Mouse (Mus musculus): Measurements from ENCODE around the gene Gm10318.

Gene Gm10318

DNA sequence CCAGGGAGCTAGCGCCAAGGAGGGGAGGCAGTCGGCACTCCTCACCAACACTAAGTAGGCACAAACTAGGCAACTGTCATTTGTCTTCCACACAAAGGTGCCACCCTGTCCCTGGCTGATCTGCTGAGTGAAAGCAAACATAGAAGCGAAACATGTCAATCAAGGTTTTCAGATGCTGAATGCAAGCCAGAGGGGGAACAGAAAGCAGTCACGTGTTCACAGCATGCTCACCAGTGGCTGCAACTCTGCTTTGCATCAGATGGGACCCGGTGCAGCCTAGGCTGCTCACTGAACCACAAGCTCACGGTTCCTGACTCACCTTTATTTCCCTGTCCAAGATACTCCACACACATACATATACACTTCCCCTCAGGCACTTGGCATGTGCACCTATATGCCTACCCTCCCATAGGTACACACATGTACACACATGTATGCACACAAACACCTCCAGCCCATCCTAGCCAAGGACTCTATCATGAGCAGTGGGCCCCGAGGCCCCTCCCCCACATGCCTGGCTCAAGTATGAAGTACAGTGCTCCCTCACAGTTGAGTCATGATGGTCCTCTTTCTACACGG is 38.4 kb downstream of the Gm10318 start:
- no peak for DNase-seq (ENCODE audit: extremely low read depth, low read depth, low spot score)

DNA sequence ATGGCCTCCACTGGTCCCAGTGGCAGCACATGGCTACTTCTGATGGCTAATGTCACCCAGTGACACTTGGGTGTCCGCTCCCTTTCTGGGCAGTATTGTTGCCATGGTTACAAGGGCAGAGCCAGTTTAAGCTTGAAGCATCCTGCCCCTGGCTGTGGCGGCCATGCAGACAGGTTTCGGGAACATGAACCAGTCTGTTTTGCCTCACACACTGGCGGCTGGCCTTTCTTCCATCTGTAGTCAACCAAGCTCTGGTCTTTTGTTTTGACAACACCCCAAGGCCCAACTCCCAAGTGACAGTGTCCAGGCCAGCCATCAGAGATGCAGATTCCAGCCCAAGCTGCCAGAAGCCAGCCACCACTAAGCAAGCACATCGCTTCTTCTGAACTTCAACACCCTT is 42.9 kb downstream of the Gm10318 start:
- no peak for DNase-seq (ENCODE audit: extremely low read depth, low read depth, low spot score)

DNA sequence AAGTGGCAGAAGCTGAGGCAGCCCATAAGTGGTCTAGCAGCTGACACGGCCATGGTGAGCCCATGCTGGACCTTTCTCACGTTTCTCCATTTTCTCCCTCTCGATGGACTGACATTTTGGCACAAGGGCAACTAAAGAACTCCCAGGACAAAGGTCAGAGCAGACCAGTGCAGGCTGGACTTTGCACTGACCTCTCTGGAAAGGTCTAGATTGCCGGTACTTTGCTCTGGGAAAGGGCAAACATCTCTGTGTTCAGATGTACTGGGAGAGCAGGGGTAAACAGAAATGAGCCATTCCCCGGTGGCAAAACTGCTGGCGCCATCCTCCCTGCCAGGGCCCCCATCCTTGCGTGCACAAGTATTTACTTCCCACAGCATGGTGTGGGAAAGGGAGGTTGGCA is 47.5 kb downstream of the Gm10318 start:
- DNase-seq (ENCODE audit: extremely low read depth, low read depth, low spot score), result no peak

DNA sequence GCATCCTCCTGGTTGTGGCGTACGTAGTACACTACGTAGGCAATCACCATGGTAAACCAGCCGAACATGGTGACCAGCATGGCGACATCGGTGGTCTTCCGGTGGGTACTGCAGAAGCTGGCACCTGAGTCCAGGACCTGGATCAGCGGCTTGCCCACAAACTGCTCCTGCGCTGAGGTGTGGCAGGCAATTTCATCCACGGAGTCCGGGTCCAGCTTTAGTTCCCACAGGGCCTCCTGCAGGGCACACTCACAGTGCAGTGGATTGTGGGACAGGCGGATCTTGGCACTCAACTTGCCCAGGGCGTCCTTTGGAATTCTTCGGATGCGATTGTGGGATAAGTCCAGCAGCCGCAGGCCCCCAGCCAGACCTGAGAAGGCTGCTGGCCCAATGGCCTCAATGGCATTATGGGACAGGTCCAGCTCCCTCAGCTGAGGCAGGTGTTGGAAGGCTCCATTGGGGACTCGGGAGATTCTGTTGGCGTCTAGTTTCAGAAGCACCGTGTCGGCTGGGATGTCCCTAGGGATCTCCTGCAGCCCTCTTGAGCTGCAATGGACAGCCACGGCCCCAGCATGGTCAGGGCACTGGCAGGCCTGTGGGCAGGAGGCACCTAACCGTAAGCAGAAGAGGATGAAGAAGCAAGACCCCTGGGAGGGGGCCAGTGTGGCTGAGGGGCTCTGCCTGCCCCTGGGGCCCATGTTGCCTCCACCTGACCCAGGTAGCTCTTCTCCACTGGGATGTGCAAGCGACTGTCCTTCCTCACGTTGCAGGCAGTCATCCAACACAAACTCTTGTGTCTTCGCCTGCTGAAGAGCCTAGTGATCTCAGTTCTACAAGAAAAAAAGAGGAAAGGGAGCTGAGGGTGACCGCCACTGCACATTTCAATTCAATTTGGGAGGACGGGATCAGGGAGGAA is 48.5 kb downstream of the Gm10318 start:
- DNase-seq (ENCODE audit: extremely low read depth, low read depth, low spot score), result no peak

DNA sequence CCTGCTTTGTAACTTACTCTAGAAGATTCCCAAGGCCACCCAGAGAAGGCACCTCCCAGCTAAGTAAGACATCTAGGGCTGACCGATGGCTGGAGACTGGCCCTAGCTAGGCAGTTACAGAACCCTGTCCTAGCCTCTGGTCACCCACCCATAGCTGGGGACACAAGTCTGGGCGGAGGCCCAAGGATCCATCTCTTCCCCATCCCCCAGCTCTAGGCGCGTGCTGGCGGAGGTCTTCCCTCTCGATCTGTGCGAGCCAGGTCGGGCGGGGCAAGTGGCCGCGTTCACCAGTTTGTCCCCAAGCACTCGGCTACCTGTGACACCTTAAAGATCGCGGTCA is 49.2 kb downstream of the Gm10318 start:
- no peak for DNase-seq (ENCODE audit: extremely low read depth, low read depth, low spot score)

DNA sequence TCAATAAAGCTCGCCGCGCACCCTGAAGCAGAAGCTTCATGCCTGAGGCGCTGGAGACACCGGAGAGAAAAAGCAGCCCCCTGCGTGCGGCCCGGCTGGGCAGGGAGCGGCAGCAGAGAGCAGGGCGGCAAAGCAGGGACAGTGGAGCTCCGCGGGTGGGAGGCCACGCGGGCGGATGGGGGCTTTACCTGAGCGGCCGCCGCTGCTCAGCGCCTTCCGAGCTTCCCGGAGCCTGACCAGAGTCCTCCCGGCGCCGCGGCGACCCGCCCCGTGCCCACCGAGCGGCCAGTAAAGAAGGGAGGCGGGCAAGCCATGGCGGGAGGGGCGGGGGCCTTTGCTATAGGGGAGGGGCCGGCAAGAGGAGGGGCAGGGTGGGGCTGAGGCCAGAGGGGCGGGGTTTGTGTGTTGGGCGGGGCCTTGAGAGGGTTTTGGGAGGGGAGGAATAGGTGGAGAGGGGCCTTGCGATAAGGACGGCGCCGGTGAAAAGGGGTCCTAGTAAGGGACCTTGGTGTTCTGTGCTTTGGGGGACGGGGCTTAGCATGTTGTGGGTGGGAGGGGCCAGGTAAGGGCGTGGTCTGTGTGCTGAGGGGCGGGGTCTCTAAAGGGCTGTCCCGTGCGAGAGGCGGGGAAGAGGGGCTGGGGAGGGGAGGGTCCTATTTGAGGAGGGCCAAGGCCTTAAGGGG is 49.7 kb downstream of the Gm10318 start, which contains the start of gene Lrrc3:
Gene Lrrc3 (minus strand): TSS at position 326 of the 683 bp plus-strand sequence.
- DNase-seq (ENCODE audit: extremely low read depth, low read depth, low spot score), result no peak

DNA sequence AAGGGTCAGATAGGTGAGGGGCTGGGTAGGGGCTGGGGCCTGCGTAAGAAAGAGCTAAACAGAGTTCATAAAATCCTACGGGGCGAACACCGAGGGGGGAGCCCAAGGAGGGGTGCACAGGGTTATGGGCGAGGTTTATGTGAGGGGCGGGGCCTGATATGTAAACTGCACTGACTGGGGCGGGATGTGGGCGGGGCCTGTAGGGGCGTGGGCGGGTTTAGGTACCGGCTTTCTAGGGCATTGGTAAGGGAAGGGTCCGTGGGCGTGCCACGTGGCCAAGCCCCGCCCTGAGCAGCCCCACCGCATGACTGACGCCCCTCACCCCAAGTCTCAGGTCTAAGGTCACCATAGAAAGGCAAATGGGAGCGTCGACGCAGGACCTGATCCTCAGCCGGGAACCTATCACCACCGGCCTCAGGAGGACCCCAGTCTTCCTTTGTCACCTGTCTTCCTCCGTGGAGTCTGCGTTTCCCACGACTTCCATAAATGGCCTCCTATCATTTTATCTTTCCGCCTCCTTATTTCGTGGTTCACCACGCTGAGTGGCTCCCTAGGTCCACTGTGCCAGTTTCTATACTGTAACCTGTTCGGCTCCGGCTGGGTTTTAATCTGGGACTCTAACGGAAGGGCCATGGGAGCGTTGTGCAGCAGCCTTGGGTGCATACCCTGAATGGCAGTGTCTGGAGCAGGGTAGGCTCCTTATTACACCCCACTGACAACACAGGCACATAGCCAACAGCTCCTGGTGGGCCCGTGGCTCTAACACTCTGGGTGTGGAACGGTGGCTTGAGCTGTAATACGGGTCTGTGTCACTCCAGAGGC is 50.4 kb downstream of the Gm10318 start:
- DNase-seq (ENCODE audit: extremely low read depth, low read depth, low spot score), result peak; percentile 10

Measured in fat pad, adult 2 months (tissue).